Mouse (Mus musculus) myocyte (in vitro differentiated cells): ENCODE measurements around the gene Gpam. TPM values are rescaled to one million over a fixed set of nuclear protein-coding genes. Genes with fewer than 3 reads are reported as not detected.
"Not testable (repeated sequence)": the region's sequence is repeated elsewhere in the genome, so short reads cannot be mapped to it uniquely, and the experiment has no call there.

Experiments used
- H3K27me3 ChIP-seq: one replicate; pipeline ENCODE4 v1.6.1; 2011; ENCODE audit not compliant: control insufficient read depth, insufficient read depth, insufficient read length
- H3K36me3 ChIP-seq: one replicate; pipeline ENCODE4 v1.6.1; 2011; ENCODE audit not compliant: control insufficient read depth, insufficient read depth
- H3K4me2 ChIP-seq: one replicate; pipeline ENCODE4 v1.6.1; 2011; ENCODE audit warnings: low read depth, control low read depth
- H3K4me3 ChIP-seq: one replicate; pipeline ENCODE4 v1.5.1; 2011; ENCODE audit warnings: mild to moderate bottlenecking, control low read depth, moderate library complexity
- H3K79me2 ChIP-seq: one replicate; pipeline ENCODE4 v1.6.1; 2011; ENCODE audit not compliant: control insufficient read depth, insufficient read depth
- H3ac ChIP-seq: one replicate; pipeline ENCODE4 v1.6.1; 2011; ENCODE audit not compliant: control insufficient read depth, insufficient read length
- CEBPB ChIP-seq: IDR thresholded peaks from 2 replicates; pipeline ENCODE4 v1.6.1; 2011; ENCODE audit warnings: mild to moderate bottlenecking, moderate library complexity; ENCODE audit not compliant: poor library complexity, insufficient read depth, severe bottlenecking
- E2F4 ChIP-seq: IDR thresholded peaks from one replicate; pipeline ENCODE4 v1.6.1; 2011; ENCODE audit warnings: mild to moderate bottlenecking, control low read depth, moderate library complexity; ENCODE audit not compliant: insufficient read depth
- MAX ChIP-seq: IDR thresholded peaks from one replicate; pipeline ENCODE4 v1.6.1; 2011; ENCODE audit warnings: low read depth, mild to moderate bottlenecking, control low read depth
- MYOD1 ChIP-seq, 3 experiments: IDR thresholded peaks; one replicate each; pipeline ENCODE4 v1.6.1; 2011; ENCODE audit warnings: control low read depth in 2 of 3, low read depth in 2 of 3, mild to moderate bottlenecking in 2 of 3, moderate library complexity in 1 of 3; ENCODE audit not compliant: insufficient read length in 2 of 3, control insufficient read depth in 1 of 3
- MYOG ChIP-seq, 3 experiments: IDR thresholded peaks; one replicate each; pipeline ENCODE4 v1.6.1; 2011; ENCODE audit warnings: control low read depth in 2 of 3, low read depth in 2 of 3, mild to moderate bottlenecking in 2 of 3; ENCODE audit not compliant: insufficient read length in 2 of 3, control insufficient read depth in 1 of 3, insufficient read depth in 1 of 3
- POLR2A ChIP-seq: IDR thresholded peaks from one replicate; pipeline ENCODE4 v1.6.1; 2011; ENCODE audit warnings: low read depth, mild to moderate bottlenecking, control low read depth, moderate library complexity; ENCODE audit not compliant: insufficient read length
- POLR2AphosphoS2 ChIP-seq: IDR thresholded peaks from one replicate; pipeline ENCODE4 v1.6.1; 2011; ENCODE audit warnings: low read depth, control low read depth; ENCODE audit not compliant: insufficient read length
- REST ChIP-seq: IDR thresholded peaks from one replicate; pipeline ENCODE4 v1.6.1; 2011; ENCODE audit warnings: mild to moderate bottlenecking, control low read depth, moderate library complexity; ENCODE audit not compliant: insufficient read depth, insufficient read length
- SRF ChIP-seq: IDR thresholded peaks from one replicate; pipeline ENCODE4 v1.6.1; 2011; ENCODE audit warnings: low read depth; ENCODE audit not compliant: control insufficient read depth, insufficient read length
- TCF12 ChIP-seq: IDR thresholded peaks from one replicate; pipeline ENCODE4 v1.6.1; 2011; ENCODE audit warnings: mild to moderate bottlenecking, control low read depth; ENCODE audit not compliant: poor library complexity, insufficient read depth, severe bottlenecking
- TCF3 ChIP-seq: IDR thresholded peaks from one replicate; pipeline ENCODE4 v1.6.1; 2011; ENCODE audit warnings: low read depth, control low read depth; ENCODE audit not compliant: insufficient read length
- USF1 ChIP-seq: IDR thresholded peaks from one replicate; pipeline ENCODE4 v1.6.1; 2011; ENCODE audit warnings: low read depth, mild to moderate bottlenecking, control low read depth, moderate library complexity
- polyA plus RNA-seq: library from polyadenylated mRNA; unstranded; fragments of >200 nt; fragmentation: generic; extraction: Trizol; gene quantifications from one replicate; pipeline ENCODE4 v1.2.1, GENCODE M21; 2012; ENCODE audit warnings: missing spikeins

Gene Gpam
- polyA plus RNA-seq: 18.1 TPM

- H3K36me3 ChIP-seq: no peaks in the 10 kb centered on the region
- H3K4me3 ChIP-seq: no peak within 1 kb of the TSS
- H3ac ChIP-seq: no peak within 1 kb of the TSS
- TF ChIP-seq REST: no peak
- TF ChIP-seq POLR2AphosphoS2: no peak
- TF ChIP-seq TCF12: no peak
- no peak for TF ChIP-seq TCF3
- TF ChIP-seq USF1: no peak
- TF ChIP-seq E2F4: no peak
- TF ChIP-seq MYOG (IDR thresholded peaks at IDR 0.05; ENCODE audit: control insufficient read depth in 1 of 3, insufficient read depth in 1 of 3, insufficient read length in 2 of 3, low read depth in 2 of 3): no peak
- no peak for TF ChIP-seq SRF
- TF ChIP-seq MYOD1 (IDR thresholded peaks at IDR 0.05; ENCODE audit: control insufficient read depth in 1 of 3, insufficient read length in 2 of 3, low read depth in 2 of 3): no peak
- TF ChIP-seq CEBPB: no peak
- no peak for TF ChIP-seq MAX
- TF ChIP-seq POLR2A: no peak
- H3K27me3 ChIP-seq: no peaks in the 10 kb centered on the region
- H3K79me2 ChIP-seq: no peaks in the 10 kb centered on the region
- H3K4me2 ChIP-seq: no peak within 1 kb of the TSS
These were observed at the start of gene Gpam for GRCm38 (mm10) chr19:55127072-55127718. Gpam (minus strand) TSS chr19:55127238.

GRCm38 (mm10) chr19:55171585-55171984, 44.5 kb upstream of the Gpam start:
- Histone ChIP-seq H3K79me2 (no peaks in the 10 kb centered on the region), H3K4me2 (no peak overlapping the region), H3ac (no peak overlapping the region), H3K36me3 (no peaks in the 10 kb centered on the region), H3K27me3 (peaks cover 11% of the 10 kb centered on the region), H3K4me3 (no peak overlapping the region)
- no peak for TF ChIP-seq MYOD1 (IDR thresholded peaks at IDR 0.05; ENCODE audit: control insufficient read depth in 1 of 3, insufficient read length in 2 of 3, low read depth in 2 of 3)
- no peak for TF ChIP-seq TCF3
- no peak for TF ChIP-seq USF1
- TF ChIP-seq POLR2AphosphoS2: no peak
- TF ChIP-seq E2F4: no peak
- TF ChIP-seq REST: no peak
- no peak for TF ChIP-seq CEBPB
- TF ChIP-seq TCF12: no peak
- no peak for TF ChIP-seq MAX
- TF ChIP-seq SRF: no peak
- no peak for TF ChIP-seq MYOG (IDR thresholded peaks at IDR 0.05; ENCODE audit: control insufficient read depth in 1 of 3, insufficient read depth in 1 of 3, insufficient read length in 2 of 3, low read depth in 2 of 3)
- TF ChIP-seq POLR2A: no peak

GRCm38 (mm10) chr19:55170399-55170798, 43.4 kb upstream of the Gpam start:
- Histone ChIP-seq H3K4me2 (no peak overlapping the region), H3ac (no peak overlapping the region), H3K36me3 (no peaks in the 10 kb centered on the region), H3K79me2 (no peaks in the 10 kb centered on the region), H3K27me3 (no peaks in the 10 kb centered on the region), H3K4me3 (no peak overlapping the region)
- TF ChIP-seq POLR2A (no peak), CEBPB (no peak), MYOD1 (IDR thresholded peaks at IDR 0.05; ENCODE audit: control insufficient read depth in 1 of 3, insufficient read length in 2 of 3, low read depth in 2 of 3) (no peak), MYOG (IDR thresholded peaks at IDR 0.05; ENCODE audit: control insufficient read depth in 1 of 3, insufficient read depth in 1 of 3, insufficient read length in 2 of 3, low read depth in 2 of 3) (no peak), SRF (no peak), POLR2AphosphoS2 (no peak), MAX (no peak), E2F4 (no peak)

GRCm38 (mm10) chr19:55169236-55169729, 42.2 kb upstream of the Gpam start:
- H3K27me3 ChIP-seq, H3K4me3 ChIP-seq, H3ac ChIP-seq, H3K4me2 ChIP-seq, H3K36me3 ChIP-seq, H3K79me2 ChIP-seq: not testable (repeated sequence)

GRCm38 (mm10) chr19:55168360-55168759, 41.3 kb upstream of the Gpam start:
- Histone ChIP-seq H3K4me2 (no peak overlapping the region), H3K4me3 (no peak overlapping the region), H3K36me3 (no peaks in the 10 kb centered on the region), H3ac (no peak overlapping the region), H3K79me2 (no peaks in the 10 kb centered on the region), H3K27me3 (no peaks in the 10 kb centered on the region)
- TF ChIP-seq SRF (no peak), TCF12 (no peak), POLR2AphosphoS2 (no peak), REST (no peak)
